Mouse (Mus musculus): Measurements from ENCODE around the gene Cdsn. TPM values are rescaled to one million over a fixed set of nuclear protein-coding genes. Genes with fewer than 3 reads are reported as not detected.
"Not testable (repeated sequence)": the region's sequence is repeated elsewhere in the genome, so short reads cannot be mapped to it uniquely, and the experiment has no call there.

Cdsn gene
- not detected in 2 replicates for total RNA-seq (2014; fragmentation: Nextera tagmentation)
- not detected in 2 replicates for total RNA-seq (2017)

GRCm38 (mm10) chr17:35551881-35552414 is at the start of gene Cdsn:
Cdsn (plus strand) TSS chr17:35552128.
- ATAC-seq (replicated peaks; ENCODE audit: low FRiP score, low TSS enrichment, poor library complexity, severe bottlenecking): no peak

GRCm38 (mm10) chr17:35502226-35502625 is 49.7 kb upstream of the Cdsn start:
- no peak for ATAC-seq (replicated peaks; ENCODE audit: low FRiP score, low TSS enrichment, poor library complexity, severe bottlenecking)

GRCm38 (mm10) chr17:35502762-35503161 is 49.2 kb upstream of the Cdsn start:
- ATAC-seq (replicated peaks; ENCODE audit: low FRiP score, low TSS enrichment, poor library complexity, severe bottlenecking): no peak

GRCm38 (mm10) chr17:35503849-35504248 is 48.1 kb upstream of the Cdsn start:
- no peak for ATAC-seq (replicated peaks; ENCODE audit: low FRiP score, low TSS enrichment, poor library complexity, severe bottlenecking)

- no peak for ATAC-seq (replicated peaks; ENCODE audit: low FRiP score, low TSS enrichment, poor library complexity, severe bottlenecking)
These were observed 47.1 kb upstream of the Cdsn start for GRCm38 (mm10) chr17:35504628-35505481.

GRCm38 (mm10) chr17:35505776-35506175 is 46.2 kb upstream of the Cdsn start, which contains the start of gene Pou5f1:
Pou5f1 (plus strand) TSS chr17:35506018.
- ATAC-seq (replicated peaks; ENCODE audit: low FRiP score, low TSS enrichment, poor library complexity, severe bottlenecking): no peak

- no peak for ATAC-seq (replicated peaks; ENCODE audit: low FRiP score, low TSS enrichment, poor library complexity, severe bottlenecking)
These were observed 45.0 kb upstream of the Cdsn start for GRCm38 (mm10) chr17:35506881-35507280.

- ATAC-seq (replicated peaks; ENCODE audit: low FRiP score, low TSS enrichment, poor library complexity, severe bottlenecking): no peak
These were observed 44.2 kb upstream of the Cdsn start for GRCm38 (mm10) chr17:35507556-35508260.

- ATAC-seq (replicated peaks; ENCODE audit: low FRiP score, low TSS enrichment, poor library complexity, severe bottlenecking): not testable (repeated sequence)
These were observed 43.6 kb upstream of the Cdsn start for GRCm38 (mm10) chr17:35508279-35508678.

GRCm38 (mm10) chr17:35509284-35509683 is 42.6 kb upstream of the Cdsn start:
- ATAC-seq (replicated peaks; ENCODE audit: low FRiP score, low TSS enrichment, poor library complexity, severe bottlenecking): no peak

GRCm38 (mm10) chr17:35512916-35513626 is 38.9 kb upstream of the Cdsn start:
- no peak for ATAC-seq (replicated peaks; ENCODE audit: low FRiP score, low TSS enrichment, poor library complexity, severe bottlenecking)

GRCm38 (mm10) chr17:35513886-35514285 is 38.0 kb upstream of the Cdsn start:
- no peak; the same call in 1 of the 2 replicates for ATAC-seq (replicated peaks; ENCODE audit: low FRiP score, low TSS enrichment, poor library complexity, severe bottlenecking)

- no peak for ATAC-seq (replicated peaks; ENCODE audit: low FRiP score, low TSS enrichment, poor library complexity, severe bottlenecking)
These were observed 37.2 kb upstream of the Cdsn start for GRCm38 (mm10) chr17:35514756-35515155.

- no peak for ATAC-seq (replicated peaks; ENCODE audit: low FRiP score, low TSS enrichment, poor library complexity, severe bottlenecking)
These were observed 35.9 kb upstream of the Cdsn start for GRCm38 (mm10) chr17:35515911-35516640.

GRCm38 (mm10) chr17:35516652-35517500 is 35.1 kb upstream of the Cdsn start, which contains the start of the genes Tcf19 and Cchcr1:
Tcf19 (minus strand) TSS chr17:35516824.
Cchcr1 (plus strand) TSS chr17:35517100.
- ATAC-seq (replicated peaks; ENCODE audit: low FRiP score, low TSS enrichment, poor library complexity, severe bottlenecking): peak; percentile 95

- no peak for ATAC-seq (replicated peaks; ENCODE audit: low FRiP score, low TSS enrichment, poor library complexity, severe bottlenecking)
These were observed 34.4 kb upstream of the Cdsn start for GRCm38 (mm10) chr17:35517526-35517925.

- ATAC-seq (replicated peaks; ENCODE audit: low FRiP score, low TSS enrichment, poor library complexity, severe bottlenecking): no peak
These were observed 27.6 kb upstream of the Cdsn start for GRCm38 (mm10) chr17:35524354-35524753.

GRCm38 (mm10) chr17:35526644-35527043 is 25.3 kb upstream of the Cdsn start:
- no peak for ATAC-seq (replicated peaks; ENCODE audit: low FRiP score, low TSS enrichment, poor library complexity, severe bottlenecking)

Measured in megakaryocyte-erythroid progenitor cell, adult 5-6 weeks (primary cell).